Mouse (Mus musculus) kidney, postnatal 0 days (tissue): Measurements from ENCODE around the gene Aqp5. TPM values are rescaled to one million over a fixed set of nuclear protein-coding genes. Genes with fewer than 3 reads are reported as not detected.

ENCODE experiments used
- ATAC-seq: fragments of 200-750 bp; cut with Nextera tagmentation; replicated peaks from 2 replicates; pipeline ENCODE4 v1.8.0; 2017; ENCODE audit warnings: low read depth, moderate number of reproducible peaks, moderate TSS enrichment, moderate library complexity; ENCODE audit not compliant: low FRiP score
- DNase-seq: peaks from one replicate; pipeline ENCODE4 v3.0.0-alpha.2; 2016; ENCODE audit warnings: low spot score
- H3K27ac ChIP-seq: fragments of 300-500 bp; sonication (generic); 2 replicates; pipeline ENCODE4 v1.5.1; 2014; ENCODE audit warnings: mild to moderate bottlenecking
- H3K27me3 ChIP-seq: fragments of 300-500 bp; sonication (generic); 2 replicates; pipeline ENCODE4 v1.6.1; 2014; ENCODE audit warnings: low read length, mixed read lengths; ENCODE audit not compliant: insufficient read depth
- H3K36me3 ChIP-seq: fragments of 300-500 bp; sonication (generic); 2 replicates; pipeline ENCODE4 v1.6.1; 2014; ENCODE audit warnings: low read length, mixed read lengths; ENCODE audit not compliant: insufficient read depth
- H3K4me1 ChIP-seq: fragments of 300-500 bp; sonication (generic); replicated peaks from 2 replicates; pipeline ENCODE4 v1.6.1; 2014; ENCODE audit warnings: antibody characterized with exemption, low read length, mixed read lengths; ENCODE audit not compliant: insufficient read depth
- H3K4me2 ChIP-seq: fragments of 300-500 bp; sonication (generic); 2 replicates; pipeline ENCODE4 v1.6.1; 2014; ENCODE audit warnings: mild to moderate bottlenecking, low read length, moderate library complexity, mixed read lengths
- H3K4me3 ChIP-seq: fragments of 300-500 bp; sonication (generic); replicated peaks from 2 replicates; pipeline ENCODE4 v1.5.1; 2014; ENCODE audit warnings: low read depth, low read length
- H3K9ac ChIP-seq: fragments of 300-500 bp; sonication (generic); 2 replicates; pipeline ENCODE4 v1.6.1; 2014; ENCODE audit warnings: low read depth, low read length
- H3K9me3 ChIP-seq: fragments of 300-500 bp; sonication (generic); replicated peaks from 2 replicates; pipeline ENCODE4 v1.6.1; 2016; ENCODE audit warnings: low read length, inconsistent platforms, mixed read lengths
- CTCF ChIP-seq: IDR thresholded peaks from 2 replicates; pipeline ENCODE4 v1.5.1; 2016; ENCODE audit warnings: antibody characterized with exemption, low read depth, mild to moderate bottlenecking, moderate library complexity
- WGBS: fragments of 180-500 bp; shearing (Covaris S2); extraction: QIAGEN DNeasy Blood & Tissue Kit; methylation state at CpG from one replicate; pipeline ENCODE4 v1.1.7; 2014; 5-methylcytosine and 5-hydroxymethylcytosine counted together
- polyA plus RNA-seq: library from polyadenylated mRNA; unstranded; fragments of >200 nt; fragmentation: Nextera tagmentation; extraction: Ambion mirVana; gene quantifications from 2 replicates; pipeline ENCODE4 v1.2.1, GENCODE M21; 2015

Gene Aqp5
- polyA plus RNA-seq, 1 experiment from 2014 or later, result 2.3 TPM

DNA sequence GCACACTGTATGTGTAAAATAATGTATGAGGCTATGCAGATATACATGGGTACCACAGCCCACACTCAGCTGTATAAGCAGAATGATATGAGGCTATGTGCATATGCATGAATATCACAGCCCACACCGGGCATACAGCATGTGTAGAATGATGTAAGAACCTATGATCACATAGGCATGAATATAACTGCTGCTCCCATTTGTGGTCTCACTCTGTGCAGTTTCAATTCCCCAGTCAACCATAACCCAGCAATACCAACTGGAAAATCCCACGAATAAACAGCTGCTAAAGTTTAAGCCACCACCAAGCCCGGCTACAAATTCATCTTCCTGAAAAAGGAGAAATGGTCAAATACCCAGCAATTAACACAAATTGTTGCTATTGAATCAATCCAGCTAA lies 28.0 kb downstream of the Aqp5 start:
- ATAC-seq (no peak), DNase-seq (no peak)
- TF ChIP-seq CTCF, result no peak
- H3K9me3 ChIP-seq, result no peaks in the 10 kb centered on the region
- H3K4me2 ChIP-seq, result no peak overlapping the region
- no peaks in the 10 kb centered on the region for H3K27me3 ChIP-seq
- H3K36me3 ChIP-seq, result peaks cover 18% of the 10 kb centered on the region; the same call in 1 of the 2 replicates
- WGBS, result 87% methylated on average over 3 of the region's 3 CpGs
- H3K4me1 ChIP-seq, result 0 out of 2 replicates have a peak, but pooled peaks cover 3% of the 10 kb centered on the region
- no peak overlapping the region for H3K9ac ChIP-seq
- no peak overlapping the region for H3K27ac ChIP-seq
- H3K4me3 ChIP-seq, result no peak overlapping the region

- H3K9ac ChIP-seq, result no peak overlapping the region
- H3K27ac ChIP-seq, result no peak overlapping the region
- H3K4me2 ChIP-seq, result no peak overlapping the region
- no peak for TF ChIP-seq CTCF
- no peaks in the 10 kb centered on the region for H3K27me3 ChIP-seq
- no peak for DNase-seq
- ATAC-seq, result no peak
- H3K4me3 ChIP-seq, result no peak overlapping the region
- WGBS, result 77% methylated on average over 4 of the region's 4 CpGs
- no peaks in the 10 kb centered on the region for H3K9me3 ChIP-seq
- 0 out of 2 replicates have a peak, but pooled peaks cover 3% of the 10 kb centered on the region for H3K4me1 ChIP-seq
- peaks cover 21% of the 10 kb centered on the region for H3K36me3 ChIP-seq
Measured at GRCm38 (mm10) chr15:99619821-99620220, 29.2 kb downstream of the Aqp5 start.

DNA sequence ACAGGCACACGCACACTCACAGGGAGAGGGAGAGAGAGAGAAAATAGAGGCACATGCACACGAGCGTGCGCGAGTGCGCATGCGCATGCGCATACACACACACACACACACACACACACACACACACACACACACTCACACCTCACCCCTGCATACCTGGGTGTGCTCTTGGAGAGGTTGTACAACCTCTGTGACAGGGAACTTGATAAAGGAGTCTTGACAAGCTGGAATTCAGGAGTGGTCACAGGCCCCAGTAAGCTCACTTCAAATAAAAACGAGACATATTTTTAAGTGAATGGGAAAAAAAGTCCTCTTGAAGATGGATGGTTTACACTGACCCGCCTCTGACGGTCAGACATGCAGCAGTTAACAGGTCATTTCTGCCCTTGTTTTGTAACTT lies 31.5 kb downstream of the Aqp5 start:
- no peaks in the 10 kb centered on the region for H3K27me3 ChIP-seq
- ATAC-seq (no peak), DNase-seq (no peak)
- WGBS, result 88% methylated on average over 11 of the region's 11 CpGs
- no peak overlapping the region for H3K27ac ChIP-seq
- H3K4me2 ChIP-seq, result no peak overlapping the region
- TF ChIP-seq CTCF, result no peak
- H3K4me1 ChIP-seq, result no peaks in the 10 kb centered on the region
- H3K4me3 ChIP-seq, result no peak overlapping the region
- no peaks in the 10 kb centered on the region for H3K9me3 ChIP-seq
- H3K9ac ChIP-seq, result no peak overlapping the region
- peaks cover 40% of the 10 kb centered on the region for H3K36me3 ChIP-seq

DNA sequence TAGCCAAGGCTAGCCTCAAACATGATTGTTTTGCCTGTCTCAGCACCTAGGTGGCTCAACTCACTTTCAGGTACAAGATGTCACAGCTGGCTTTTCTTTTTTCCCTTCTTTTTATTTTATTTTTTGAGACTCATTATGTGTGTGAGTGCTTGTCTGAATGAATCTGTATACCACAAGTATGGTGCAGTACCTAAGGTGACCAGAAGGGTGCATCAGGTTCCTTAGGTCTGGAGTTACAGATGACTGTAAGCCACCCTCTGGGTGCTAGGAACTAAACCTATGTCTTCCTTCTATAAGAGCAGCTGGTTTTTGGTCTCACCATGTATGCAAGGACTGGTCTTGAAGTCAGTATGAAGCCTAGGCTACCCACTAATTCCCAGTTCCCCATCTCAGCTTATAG lies 41.0 kb downstream of the Aqp5 start:
- ATAC-seq (no peak), DNase-seq (no peak)
- TF ChIP-seq CTCF, result peak; percentile 41; the same call in 1 of the 2 replicates
- no peak overlapping the region for H3K9ac ChIP-seq
- no peaks in the 10 kb centered on the region for H3K4me1 ChIP-seq
- H3K27me3 ChIP-seq, result no peaks in the 10 kb centered on the region
- H3K36me3 ChIP-seq, result peaks cover 46% of the 10 kb centered on the region
- H3K27ac ChIP-seq, result no peak overlapping the region
- no peaks in the 10 kb centered on the region for H3K9me3 ChIP-seq
- no peak overlapping the region for H3K4me3 ChIP-seq
- H3K4me2 ChIP-seq, result no peak overlapping the region

DNA sequence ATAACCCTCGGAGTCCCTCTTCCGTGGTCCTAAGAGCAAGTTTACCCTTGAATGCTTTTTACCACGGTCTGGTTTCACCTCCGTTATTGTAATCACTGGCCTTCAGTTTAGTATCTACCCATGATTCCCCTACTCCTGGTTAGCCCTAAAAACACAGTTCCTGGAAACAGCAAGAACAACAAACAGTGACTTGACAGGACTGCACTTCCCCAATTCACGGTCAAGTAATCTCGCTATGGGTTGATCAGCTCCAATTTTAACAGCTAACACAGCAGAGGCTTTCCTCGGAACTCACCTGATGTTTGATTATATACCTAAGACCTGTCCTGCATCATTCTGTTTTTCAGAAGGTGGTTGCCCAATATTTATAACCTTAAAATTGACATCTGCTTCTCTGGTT lies 44.1 kb downstream of the Aqp5 start:
- 82% methylated on average over 7 of the region's 7 CpGs for whole genome bisulfite sequencing

GRCm38 (mm10) chr15:99637405-99638123 lies 47.0 kb downstream of the Aqp5 start:
- Histone ChIP-seq H3K4me2 (no peak overlapping the region), H3K4me3 (no peak overlapping the region), H3K36me3 (peaks cover 34% of the 10 kb centered on the region), H3K4me1 (no peaks in the 10 kb centered on the region), H3K9ac (no peak overlapping the region), H3K9me3 (no peaks in the 10 kb centered on the region), H3K27me3 (no peaks in the 10 kb centered on the region), H3K27ac (no peak overlapping the region)
- DNase-seq (no peak), ATAC-seq (no peak)
- WGBS, result 77% methylated on average over 12 of the region's 12 CpGs
- TF ChIP-seq CTCF, result no peak

More for the DNA sequence above, 44.1 kb downstream of the Aqp5 start:
- no peaks in the 10 kb centered on the region for H3K27me3 ChIP-seq
- DNase-seq (no peak), ATAC-seq (no peak)
- no peaks in the 10 kb centered on the region for H3K9me3 ChIP-seq
- H3K36me3 ChIP-seq, result peaks cover 45% of the 10 kb centered on the region
- TF ChIP-seq CTCF, result no peak
- H3K27ac ChIP-seq, result no peak overlapping the region
- H3K4me2 ChIP-seq, result no peak overlapping the region
- H3K9ac ChIP-seq, result no peak overlapping the region
- H3K4me1 ChIP-seq, result no peaks in the 10 kb centered on the region
- H3K4me3 ChIP-seq, result no peak overlapping the region

DNA sequence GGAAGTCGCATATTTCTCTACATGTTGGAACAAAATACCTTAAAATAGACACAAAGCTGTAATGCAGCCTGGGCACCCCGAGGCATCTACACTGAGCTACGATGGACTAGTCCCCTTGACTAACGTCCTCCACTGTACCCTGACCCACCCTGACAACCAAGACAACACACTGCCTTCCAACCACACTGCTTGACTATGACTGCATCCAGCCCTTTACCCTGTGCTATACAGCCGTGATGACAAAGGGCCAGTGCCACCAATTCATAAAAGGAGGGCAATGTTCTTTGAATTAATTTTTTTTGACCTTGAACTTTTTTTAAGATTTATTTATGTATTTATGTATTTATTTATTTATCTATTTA lies 47.5 kb downstream of the Aqp5 start:
- Histone ChIP-seq H3K27ac (no peak overlapping the region), H3K4me3 (no peak overlapping the region), H3K9ac (no peak overlapping the region), H3K27me3 (no peaks in the 10 kb centered on the region), H3K4me1 (no peaks in the 10 kb centered on the region), H3K36me3 (peaks cover 31% of the 10 kb centered on the region), H3K4me2 (no peak overlapping the region), H3K9me3 (no peaks in the 10 kb centered on the region)
- ATAC-seq (no peak), DNase-seq (no peak)
- 92% methylated on average over 5 of the region's 5 CpGs for WGBS
- TF ChIP-seq CTCF, result no peak
